Mouse (Mus musculus) cortical plate, adult 2 months (tissue): ENCODE data around the gene Fgd6. TPM values are rescaled to one million over a fixed set of nuclear protein-coding genes. Genes with fewer than 3 reads are reported as not detected.
A peak's percentile ranks its signal among the peaks of the same experiment; 100 is the strongest.

Source experiments
- H3K27ac ChIP-seq: fragments of 200-500 bp; 2 replicates; pipeline ENCODE4 v1.5.1; 2012; ENCODE audit warnings: low read length, control low read depth, inconsistent platforms; ENCODE audit not compliant: insufficient read depth
- H3K4me1 ChIP-seq: fragments of 200-500 bp; 2 replicates; pipeline ENCODE4 v1.6.1; 2011; ENCODE audit warnings: low read length; ENCODE audit not compliant: control insufficient read depth, insufficient read depth
- H3K4me3 ChIP-seq: fragments of 200-500 bp; 2 replicates; pipeline ENCODE4 v1.5.1; 2011; ENCODE audit warnings: mild to moderate bottlenecking, low read length, control low read depth; ENCODE audit not compliant: insufficient read depth
- CTCF ChIP-seq: fragments of 200-500 bp; IDR thresholded peaks from 2 replicates; pipeline ENCODE4 v1.5.1; 2011; ENCODE audit warnings: mild to moderate bottlenecking, control low read depth, low read length; ENCODE audit not compliant: insufficient read depth; ENCODE audit errors: extremely low read depth
- POLR2A ChIP-seq: fragments of 200-500 bp; IDR thresholded peaks from 2 replicates; pipeline ENCODE4 v1.6.1; 2011; ENCODE audit warnings: mild to moderate bottlenecking, low read length, control low read depth; ENCODE audit not compliant: insufficient read depth; ENCODE audit errors: extremely low read depth
- polyA plus RNA-seq: library from polyadenylated mRNA; depleted of rRNA; stranded (reverse); fragments of >200 nt; gene quantifications from 2 replicates; pipeline ENCODE4 v1.2.3, GENCODE M21; 2012

Fgd6 gene
- polyA plus RNA-seq, 1 experiment, result 5.8 TPM

DNA sequence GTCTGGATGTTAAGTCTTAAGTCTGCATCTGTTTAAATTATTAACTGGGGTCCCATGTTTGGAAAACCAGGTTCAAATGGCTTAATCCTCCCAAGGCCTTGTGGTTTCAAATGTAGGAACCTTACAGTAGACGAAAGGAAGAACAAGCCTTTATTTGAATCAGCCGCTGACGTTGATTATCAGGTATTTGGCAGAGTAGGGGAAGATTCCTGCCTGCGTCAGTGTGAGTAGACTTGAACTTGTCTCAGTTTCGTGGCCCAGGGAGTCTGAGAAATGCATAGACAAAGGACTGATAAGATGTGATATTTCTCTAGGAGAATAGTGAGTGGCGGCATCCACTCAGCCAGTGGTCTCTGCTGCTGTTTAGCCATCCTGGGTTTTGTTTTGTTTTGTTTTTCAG lies 73.0 kb downstream of the Fgd6 start:
- H3K4me3 ChIP-seq, result no peak overlapping the region
- no peak for TF ChIP-seq POLR2A
- no peak for TF ChIP-seq CTCF
- H3K4me1 ChIP-seq, result peaks cover 1% of the 10 kb centered on the region; the same call in 1 of the 2 replicates
- H3K27ac ChIP-seq, result no peak overlapping the region

DNA sequence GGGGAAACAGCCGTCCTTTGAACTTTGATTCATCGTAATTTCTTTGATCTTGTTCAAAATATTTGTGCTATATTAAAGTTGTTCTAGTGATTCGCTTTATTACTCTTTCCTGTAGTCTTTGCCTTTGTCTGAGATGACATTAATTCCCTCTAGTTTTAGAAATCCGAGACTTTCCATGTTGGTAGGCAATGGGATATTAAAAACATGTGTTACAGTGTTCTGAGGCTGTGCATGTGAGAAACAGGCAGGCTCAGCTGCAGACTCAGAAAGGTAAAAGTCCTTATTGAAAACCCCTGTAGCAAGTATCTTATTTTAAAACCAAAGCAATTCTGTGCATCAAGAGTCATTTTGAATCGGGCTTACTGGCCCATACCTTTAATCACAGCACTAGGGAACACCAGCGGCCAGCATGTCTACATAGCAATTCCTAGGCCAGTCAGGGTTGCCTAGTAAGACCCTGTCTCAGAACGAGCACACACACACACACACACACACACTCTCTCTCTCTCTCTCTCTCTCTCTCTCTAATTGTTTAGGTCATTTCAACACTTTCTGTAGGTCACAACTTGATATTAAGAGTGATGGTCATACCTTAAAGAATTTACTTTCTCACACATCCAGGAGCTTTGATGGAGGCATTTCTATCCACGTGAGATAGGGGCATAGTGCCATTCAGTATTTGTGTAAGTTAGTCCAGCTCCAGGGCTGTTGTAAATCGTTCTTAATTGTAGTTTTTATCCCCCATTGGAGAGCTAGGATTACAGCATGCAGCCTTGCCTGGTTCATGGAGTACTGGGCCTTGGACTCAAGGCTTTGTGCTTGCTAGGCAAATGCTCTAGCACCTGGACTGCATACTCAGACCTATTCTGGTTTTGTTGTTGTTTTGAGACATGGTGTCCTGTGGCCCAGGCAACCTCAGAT lies 75.3 kb downstream of the Fgd6 start:
- no peak overlapping the region for H3K27ac ChIP-seq
- H3K4me1 ChIP-seq, result peaks cover 1% of the 10 kb centered on the region; the same call in 1 of the 2 replicates
- no peak overlapping the region for H3K4me3 ChIP-seq
- TF ChIP-seq POLR2A, result no peak
- no peak for TF ChIP-seq CTCF

- peaks cover 1% of the 10 kb centered on the region; the same call in 1 of the 2 replicates for H3K4me1 ChIP-seq
- no peak overlapping the region for H3K27ac ChIP-seq
- no peak for TF ChIP-seq POLR2A
- no peak for TF ChIP-seq CTCF
- H3K4me3 ChIP-seq, result no peak overlapping the region
These were observed 76.4 kb downstream of the Fgd6 start for GRCm38 (mm10) chr10:94112207-94112606.

- Histone ChIP-seq H3K4me1 (peaks cover 1% of the 10 kb centered on the region; the same call in 1 of the 2 replicates), H3K4me3 (no peak overlapping the region), H3K27ac (no peak overlapping the region)
- no peak for TF ChIP-seq POLR2A
- TF ChIP-seq CTCF, result peak; percentile 65
These were observed 80.2 kb downstream of the Fgd6 start for GRCm38 (mm10) chr10:94115893-94116599.

DNA sequence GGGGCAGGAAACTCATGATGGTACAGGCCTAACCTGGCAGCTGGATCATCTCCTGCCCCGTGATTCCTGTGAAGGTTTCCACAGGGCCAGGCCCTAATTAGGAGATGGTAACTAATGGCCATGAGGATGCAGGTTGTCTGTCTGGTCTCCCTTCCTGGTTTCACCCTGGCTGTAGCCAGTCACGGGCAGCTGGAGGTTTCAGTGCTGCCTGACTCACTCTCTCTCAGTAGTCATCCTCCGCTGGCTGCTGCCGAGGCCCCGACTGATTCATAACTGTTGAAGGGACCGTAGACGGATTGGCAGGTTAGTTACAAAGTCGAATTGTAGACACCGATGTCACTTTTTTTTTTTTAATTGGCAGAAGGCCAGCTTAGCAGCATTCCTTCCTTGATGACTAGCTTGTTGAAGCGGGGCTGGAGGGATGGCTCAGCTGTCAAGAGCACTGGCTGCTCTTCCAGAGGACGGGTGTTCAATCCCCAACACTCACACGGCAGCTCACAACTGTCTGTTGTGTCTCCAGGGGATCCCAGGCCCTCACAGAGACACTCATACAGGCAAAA lies 81.1 kb downstream of the Fgd6 start:
- TF ChIP-seq CTCF (no peak), POLR2A (no peak)

GRCm38 (mm10) chr10:94117916-94118315 lies 82.1 kb downstream of the Fgd6 start:
- Histone ChIP-seq H3K27ac (no peak overlapping the region), H3K4me1 (no peaks in the 10 kb centered on the region), H3K4me3 (no peak overlapping the region)
- TF ChIP-seq POLR2A, result no peak
- TF ChIP-seq CTCF, result no peak

More for the DNA sequence above, 81.1 kb downstream of the Fgd6 start:
- Histone ChIP-seq H3K4me1 (peaks cover 1% of the 10 kb centered on the region; the same call in 1 of the 2 replicates), H3K4me3 (no peak overlapping the region), H3K27ac (no peak overlapping the region)

GRCm38 (mm10) chr10:94118993-94119392 lies 83.2 kb downstream of the Fgd6 start:
- no peak overlapping the region for H3K4me3 ChIP-seq
- H3K4me1 ChIP-seq, result no peaks in the 10 kb centered on the region
- no peak overlapping the region for H3K27ac ChIP-seq
- no peak for TF ChIP-seq CTCF
- no peak for TF ChIP-seq POLR2A

GRCm38 (mm10) chr10:94120676-94121075 lies 84.9 kb downstream of the Fgd6 start:
- Histone ChIP-seq H3K4me1 (no peaks in the 10 kb centered on the region), H3K4me3 (no peak overlapping the region), H3K27ac (no peak overlapping the region)
- TF ChIP-seq CTCF (no peak), POLR2A (no peak)

DNA sequence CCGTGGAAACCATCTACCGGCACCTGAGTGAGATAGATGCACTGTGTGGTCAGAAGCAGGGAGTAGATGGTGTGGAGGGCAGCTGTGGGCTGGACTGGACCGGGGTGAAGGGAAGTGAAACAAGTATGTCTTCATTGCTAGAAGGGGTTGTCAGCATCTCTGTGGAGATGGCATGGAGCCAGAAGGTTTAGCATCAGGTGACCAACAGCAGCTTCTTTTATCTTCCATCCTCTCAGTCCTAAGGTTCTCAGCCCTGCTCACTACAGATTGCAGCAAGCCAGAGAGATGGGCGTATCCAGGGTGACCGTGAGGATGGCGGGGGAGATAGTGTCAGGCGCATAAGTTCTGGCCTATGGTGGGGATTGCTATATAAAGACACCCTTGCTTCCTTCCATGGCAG lies 86.8 kb downstream of the Fgd6 start:
- TF ChIP-seq CTCF (no peak), POLR2A (no peak)
- H3K27ac ChIP-seq, result no peak overlapping the region

More for the DNA sequence above, 86.8 kb downstream of the Fgd6 start:
- H3K4me3 ChIP-seq, result no peak overlapping the region
- no peaks in the 10 kb centered on the region for H3K4me1 ChIP-seq
